Mouse (Mus musculus): ENCODE measurements at regions not wholly inside any gene's neighbourhood (a gene's known extent, or its start where the extent isn't known, plus 50 kb on each side); places are given as distances from the start of the nearest gene placed in this dataset.

GRCm38 (mm10) chr3:123999957-124000616 lies 309.4 kb upstream of the Ndst3 start:
- no peak for TF ChIP-seq CTCF (IDR thresholded peaks at IDR 0.05; ENCODE audit: low read depth)
- TF ChIP-seq EP300 (IDR thresholded peaks at IDR 0.05; ENCODE audit: low read depth) = no peak

Measured in heart, postnatal 0 days (tissue).